Mouse (Mus musculus) heart, adult 2 months (tissue): ENCODE measurements around the gene Mad1l1.

Experiments used
- CTCF ChIP-seq: fragments of 200-600 bp; IDR thresholded peaks from 2 replicates; pipeline ENCODE4 v1.8.1; 2022; ENCODE audit warnings: antibody characterized with exemption, mild to moderate bottlenecking, moderate library complexity
- POLR2A ChIP-seq: fragments of 200-500 bp; IDR thresholded peaks from 2 replicates; pipeline ENCODE4 v1.6.1; 2011; ENCODE audit warnings: mild to moderate bottlenecking, low read depth, low read length, control low read depth; ENCODE audit not compliant: insufficient read depth

DNA sequence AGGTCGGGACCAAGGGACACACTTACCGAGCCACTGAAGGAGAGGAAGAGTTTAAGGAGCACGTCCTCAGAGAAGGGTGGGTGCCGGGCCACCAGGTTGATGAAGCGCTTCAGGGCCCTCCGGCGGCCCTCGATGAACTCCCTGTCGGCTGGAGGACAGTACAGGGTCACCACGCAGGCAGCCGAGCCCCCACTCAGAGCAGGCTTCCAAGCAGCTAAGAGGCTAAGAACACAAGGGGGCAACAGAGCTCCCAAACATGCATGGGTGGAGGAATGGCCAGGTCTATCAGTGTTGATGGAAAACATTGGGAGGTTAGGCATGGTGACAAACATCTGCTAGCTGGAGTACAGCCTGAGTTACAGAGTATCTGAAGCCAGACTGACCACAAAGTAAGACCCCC is 34.6 kb upstream of the Mad1l1 start:
- TF ChIP-seq CTCF (peak; percentile 24), POLR2A (no peak)
